Mouse (Mus musculus): ENCODE results near the gene Iqcd. TPM values are rescaled to one million over a fixed set of nuclear protein-coding genes. Genes with fewer than 3 reads are reported as not detected.
A peak's percentile ranks its signal among the peaks of the same experiment; 100 is the strongest.

Iqcd gene
- polyA plus RNA-seq, 2 experiments, result 0.12 to 1.4 TPM

DNA sequence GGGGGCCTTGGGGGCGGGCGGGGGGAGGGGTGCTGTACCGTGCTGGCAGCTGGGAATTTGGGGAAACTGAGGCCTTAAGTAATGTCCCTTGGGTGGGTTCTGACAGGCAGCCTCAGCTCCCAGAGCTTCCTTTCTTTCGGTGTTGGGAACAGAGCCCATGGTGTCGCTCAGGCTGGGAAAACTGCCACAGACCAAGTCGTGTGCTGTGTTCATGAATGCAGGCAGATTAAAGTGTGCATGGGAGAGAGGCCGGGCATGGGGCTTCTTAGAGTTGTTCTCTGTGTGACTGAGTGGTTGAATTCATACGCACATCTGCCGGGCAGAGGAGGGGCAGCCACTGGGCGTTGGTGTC is 33.0 kb downstream of the Iqcd start:
- ATAC-seq (ENCODE audit: low FRiP score, low read depth) (no peak), DNase-seq (ENCODE audit: low spot score) (no peak)
- no peak overlapping the region for H3K9ac ChIP-seq (ENCODE audit: low read depth, low read length, severe bottlenecking)
- no peak overlapping the region for H3K4me3 ChIP-seq (replicated peaks; ENCODE audit: low read length)
- no peaks in the 10 kb centered on the region for H3K27me3 ChIP-seq (ENCODE audit: control insufficient read depth, insufficient read depth, low read length)
- 83% methylated on average over 10 of the region's 10 CpGs for WGBS
- no peak for TF ChIP-seq POLR2A (IDR thresholded peaks at IDR 0.05; ENCODE audit: borderline replicate concordance, extremely low read depth, insufficient read depth, insufficient read length)
- no peak overlapping the region for H3K27ac ChIP-seq (replicated peaks; ENCODE audit: low read depth, low read length)
- H3K9me3 ChIP-seq (ENCODE audit: control insufficient read depth, low read length), result no peaks in the 10 kb centered on the region
- H3K36me3 ChIP-seq (ENCODE audit: control insufficient read depth, insufficient read depth, low read length), result peaks cover 95% of the 10 kb centered on the region
- no peaks in the 10 kb centered on the region; the same call in 1 of the 2 replicates for H3K4me1 ChIP-seq (ENCODE audit: control insufficient read depth, insufficient read depth, low read length)
- H3K4me2 ChIP-seq (replicated peaks; ENCODE audit: low read depth, low read length, severe bottlenecking), result no peak overlapping the region

- Histone ChIP-seq H3K4me3 (replicated peaks; ENCODE audit: low read length) (no peak overlapping the region), H3K36me3 (ENCODE audit: control insufficient read depth, insufficient read depth, low read length) (peaks cover 94% of the 10 kb centered on the region), H3K9ac (ENCODE audit: low read depth, low read length, severe bottlenecking) (no peak overlapping the region), H3K4me1 (ENCODE audit: control insufficient read depth, insufficient read depth, low read length) (no peaks in the 10 kb centered on the region; the same call in 1 of the 2 replicates), H3K4me2 (replicated peaks; ENCODE audit: low read depth, low read length, severe bottlenecking) (no peak overlapping the region), H3K9me3 (ENCODE audit: control insufficient read depth, low read length) (no peaks in the 10 kb centered on the region), H3K27me3 (ENCODE audit: control insufficient read depth, insufficient read depth, low read length) (no peaks in the 10 kb centered on the region), H3K27ac (replicated peaks; ENCODE audit: low read depth, low read length) (no peak overlapping the region)
- no peak for TF ChIP-seq POLR2A (IDR thresholded peaks at IDR 0.05; ENCODE audit: borderline replicate concordance, extremely low read depth, insufficient read depth, insufficient read length)
- no peak for ATAC-seq (ENCODE audit: low FRiP score, low read depth)
- WGBS, result 45% methylated on average over 5 of the region's 5 CpGs
- DNase-seq (ENCODE audit: low spot score), result peak; percentile 7
These were observed 33.5 kb downstream of the Iqcd start for GRCm38 (mm10) chr5:120622198-120622851.

DNA sequence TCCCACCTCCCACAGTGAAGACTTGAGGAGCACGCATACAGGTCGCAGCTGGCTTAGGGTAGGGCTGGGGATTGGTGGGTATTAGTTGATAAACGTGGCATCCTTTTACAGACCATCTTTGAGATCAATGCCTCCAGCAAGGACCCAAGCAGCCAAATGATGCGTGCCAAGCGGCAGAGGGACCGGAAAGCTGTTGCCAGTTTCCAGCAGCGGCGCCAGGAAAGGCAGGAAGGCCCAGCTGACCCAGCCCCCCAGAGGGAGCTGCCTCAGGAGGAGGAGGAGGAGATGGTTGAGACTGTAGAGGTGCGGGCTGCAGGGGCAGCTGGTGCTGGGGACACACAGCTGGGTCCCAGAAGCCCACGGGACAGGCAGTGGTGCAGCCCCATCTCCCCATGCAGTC is 35.6 kb downstream of the Iqcd start:
- H3K27me3 ChIP-seq (ENCODE audit: control insufficient read depth, insufficient read depth, low read length), result no peaks in the 10 kb centered on the region
- no peaks in the 10 kb centered on the region for H3K9me3 ChIP-seq (ENCODE audit: control insufficient read depth, low read length)
- no peak overlapping the region for H3K4me2 ChIP-seq (replicated peaks; ENCODE audit: low read depth, low read length, severe bottlenecking)
- no peak for ATAC-seq (ENCODE audit: low FRiP score, low read depth)
- DNase-seq (ENCODE audit: low spot score), result no peak
- 91% methylated on average over 10 of the region's 10 CpGs for WGBS
- H3K9ac ChIP-seq (ENCODE audit: low read depth, low read length, severe bottlenecking), result no peak overlapping the region
- H3K4me3 ChIP-seq (replicated peaks; ENCODE audit: low read length), result no peak overlapping the region
- no peak overlapping the region for H3K27ac ChIP-seq (replicated peaks; ENCODE audit: low read depth, low read length)
- no peaks in the 10 kb centered on the region; the same call in 1 of the 2 replicates for H3K4me1 ChIP-seq (ENCODE audit: control insufficient read depth, insufficient read depth, low read length)
- peaks cover 83% of the 10 kb centered on the region for H3K36me3 ChIP-seq (ENCODE audit: control insufficient read depth, insufficient read depth, low read length)
- no peak for TF ChIP-seq POLR2A (IDR thresholded peaks at IDR 0.05; ENCODE audit: borderline replicate concordance, extremely low read depth, insufficient read depth, insufficient read length)

- DNase-seq (ENCODE audit: low spot score) (no peak), ATAC-seq (ENCODE audit: low FRiP score, low read depth) (0 out of 2 replicates have a peak, but pooled peaks have one; percentile 17)
- Histone ChIP-seq H3K9me3 (ENCODE audit: control insufficient read depth, low read length) (no peaks in the 10 kb centered on the region), H3K27ac (replicated peaks; ENCODE audit: low read depth, low read length) (no peak overlapping the region), H3K4me1 (ENCODE audit: control insufficient read depth, insufficient read depth, low read length) (no peaks in the 10 kb centered on the region; the same call in 1 of the 2 replicates), H3K9ac (ENCODE audit: low read depth, low read length, severe bottlenecking) (no peak overlapping the region), H3K27me3 (ENCODE audit: control insufficient read depth, insufficient read depth, low read length) (peaks cover 9% of the 10 kb centered on the region; the same call in 1 of the 2 replicates), H3K36me3 (ENCODE audit: control insufficient read depth, insufficient read depth, low read length) (peaks cover 64% of the 10 kb centered on the region), H3K4me3 (replicated peaks; ENCODE audit: low read length) (no peak overlapping the region), H3K4me2 (replicated peaks; ENCODE audit: low read depth, low read length, severe bottlenecking) (no peak overlapping the region)
- 35% methylated on average over 16 of the region's 19 CpGs for WGBS
- TF ChIP-seq POLR2A (IDR thresholded peaks at IDR 0.05; ENCODE audit: borderline replicate concordance, extremely low read depth, insufficient read depth, insufficient read length), result no peak
These were observed 37.6 kb downstream of the Iqcd start for GRCm38 (mm10) chr5:120626399-120626798.

GRCm38 (mm10) chr5:120627515-120628300 is 38.9 kb downstream of the Iqcd start:
- H3K9ac ChIP-seq (ENCODE audit: low read depth, low read length, severe bottlenecking), result no peak overlapping the region
- H3K4me1 ChIP-seq (ENCODE audit: control insufficient read depth, insufficient read depth, low read length), result no peaks in the 10 kb centered on the region
- no peak overlapping the region for H3K4me2 ChIP-seq (replicated peaks; ENCODE audit: low read depth, low read length, severe bottlenecking)
- no peak overlapping the region for H3K4me3 ChIP-seq (replicated peaks; ENCODE audit: low read length)
- peaks cover 51% of the 10 kb centered on the region for H3K36me3 ChIP-seq (ENCODE audit: control insufficient read depth, insufficient read depth, low read length)
- H3K27ac ChIP-seq (replicated peaks; ENCODE audit: low read depth, low read length), result no peak overlapping the region
- TF ChIP-seq POLR2A (IDR thresholded peaks at IDR 0.05; ENCODE audit: borderline replicate concordance, extremely low read depth, insufficient read depth, insufficient read length), result no peak
- peaks cover 6% of the 10 kb centered on the region; the same call in 1 of the 2 replicates for H3K9me3 ChIP-seq (ENCODE audit: control insufficient read depth, low read length)
- WGBS, result 92% methylated on average over 15 of the region's 15 CpGs
- H3K27me3 ChIP-seq (ENCODE audit: control insufficient read depth, insufficient read depth, low read length), result peaks cover 9% of the 10 kb centered on the region; the same call in 1 of the 2 replicates
- ATAC-seq (ENCODE audit: low FRiP score, low read depth) (peak; percentile 54; the same call in 1 of the 2 replicates), DNase-seq (ENCODE audit: low spot score) (peak; percentile 16)

All from limb, embryonic 14.5 days (tissue).